Mouse (Mus musculus) olfactory bulb, adult 2 months (tissue): ENCODE measurements around the gene Cd200r1.

Experiments
- CTCF ChIP-seq: fragments of 200-500 bp; IDR thresholded peaks from 2 replicates; pipeline ENCODE4 v1.5.1; 2012; ENCODE audit warnings: low read depth, mild to moderate bottlenecking, low read length, moderate library complexity; ENCODE audit not compliant: insufficient read depth
- POLR2A ChIP-seq: fragments of 200-500 bp; IDR thresholded peaks from 2 replicates; pipeline ENCODE4 v1.6.1; 2012; ENCODE audit warnings: mild to moderate bottlenecking, low read depth, low read length, moderate library complexity; ENCODE audit not compliant: insufficient read depth

DNA sequence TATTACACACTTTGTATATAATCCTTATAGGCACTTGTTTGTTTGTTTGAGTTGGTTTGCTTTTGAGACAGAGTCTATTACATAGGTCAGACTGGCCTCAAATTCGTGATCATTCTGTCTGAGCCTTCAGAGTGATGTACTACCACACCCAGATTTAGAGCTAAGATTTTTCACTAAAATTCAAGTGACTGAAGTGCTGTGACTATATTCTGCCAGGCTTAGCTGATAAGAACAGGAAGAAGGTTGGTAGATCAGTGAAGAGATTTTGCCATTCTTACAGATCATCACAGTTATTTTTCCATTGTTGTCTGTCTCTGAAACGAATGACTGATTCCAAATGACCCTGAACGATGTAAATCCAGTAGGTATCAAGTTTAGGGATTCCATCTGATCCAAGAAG lies 17.5 kb upstream of the Cd200r1 start:
- TF ChIP-seq POLR2A (no peak), CTCF (no peak)
